Mouse (Mus musculus) heart, postnatal 36 days (tissue): ENCODE measurements around the gene Grcc10. TPM values are rescaled to one million over a fixed set of nuclear protein-coding genes. Genes with fewer than 3 reads are reported as not detected.

Experiments
- DNase-seq, 2 experiments: peaks; one replicate each; pipeline ENCODE4 v3.0.0; 2021 to 2022
- intact Hi-C: fragments of 180-260 bp; cut with DNase I; formaldehyde crosslinking; loops from one replicate; pipeline ENCODE4 v1.15.1; 2025
- total RNA-seq, 2 experiments: library from RNA; stranded (reverse); gene quantifications; 2 replicates each; pipeline ENCODE4 v1.2.3; 2021

The Grcc10 gene
- total RNA-seq, 2 experiments from 2014 or later = 285 to 321 TPM

DNA sequence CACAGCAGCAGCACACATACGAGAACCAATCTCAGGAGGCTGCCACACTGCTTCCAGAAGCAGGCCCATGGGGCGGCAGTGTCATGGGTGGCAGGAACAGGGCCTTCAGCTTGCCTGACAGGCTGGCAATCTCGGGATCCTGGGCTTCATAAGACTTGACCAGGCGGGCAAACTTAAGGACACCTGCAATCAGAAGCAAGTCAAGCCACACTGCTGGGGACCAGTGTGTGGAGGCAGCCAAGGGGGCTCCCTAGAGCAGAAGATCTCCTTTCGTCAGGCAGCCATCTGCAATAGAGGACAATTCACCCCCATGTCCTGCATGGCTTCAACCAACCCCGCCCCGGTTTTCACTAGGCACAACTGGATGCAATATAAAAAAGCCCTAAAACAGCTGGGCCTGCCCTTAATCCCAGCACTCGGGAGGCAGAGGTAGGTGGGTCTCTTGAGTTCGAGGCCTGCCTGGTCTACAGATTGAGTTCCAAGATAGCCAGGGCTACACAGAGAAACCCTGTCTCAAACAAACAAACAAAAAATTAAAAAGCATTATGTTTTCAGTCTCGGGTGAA, 1.9 kb downstream of the Grcc10 start:
- DNase-seq = no peak
- intact Hi-C loops = loop anchor here (5.0 kb wide), 2 partner anchors 37 to 167 kb away; partner anchors contain the start of gene C1rb

DNA sequence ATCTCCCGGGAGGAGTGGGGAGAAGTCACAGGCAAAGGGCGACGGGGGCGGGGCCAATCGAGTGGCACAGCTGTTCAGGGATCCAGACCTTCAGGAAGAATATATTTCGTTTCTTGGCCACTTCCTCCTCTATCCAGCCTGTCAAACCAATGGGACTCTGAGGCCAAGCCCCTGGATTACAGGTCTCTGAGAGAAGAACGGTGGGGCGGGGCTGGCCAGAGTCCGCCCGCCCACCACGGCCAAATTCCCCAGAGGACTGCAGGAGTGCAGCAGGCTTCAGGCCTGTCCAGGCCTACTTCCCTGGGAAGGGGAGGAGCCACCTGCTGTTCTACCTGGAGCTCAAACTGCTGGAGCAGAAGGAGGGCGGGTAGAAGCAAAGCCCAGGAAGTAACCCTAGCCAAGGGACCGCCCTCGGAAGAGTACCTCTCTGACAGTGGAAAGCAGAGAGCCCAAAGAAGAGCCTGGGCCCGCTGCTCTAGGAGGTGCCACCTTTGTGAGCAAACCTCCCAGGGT, 2.6 kb downstream of the Grcc10 start, which contains the start of gene Ptpn6:
Ptpn6 (minus strand) TSS at position 204 of the 513 bp plus-strand sequence.
- intact Hi-C loops = loop anchor here (5.0 kb wide), 2 partner anchors 36 to 166 kb away; partner anchors contain the start of gene C1rb
- DNase-seq = no peak

DNA sequence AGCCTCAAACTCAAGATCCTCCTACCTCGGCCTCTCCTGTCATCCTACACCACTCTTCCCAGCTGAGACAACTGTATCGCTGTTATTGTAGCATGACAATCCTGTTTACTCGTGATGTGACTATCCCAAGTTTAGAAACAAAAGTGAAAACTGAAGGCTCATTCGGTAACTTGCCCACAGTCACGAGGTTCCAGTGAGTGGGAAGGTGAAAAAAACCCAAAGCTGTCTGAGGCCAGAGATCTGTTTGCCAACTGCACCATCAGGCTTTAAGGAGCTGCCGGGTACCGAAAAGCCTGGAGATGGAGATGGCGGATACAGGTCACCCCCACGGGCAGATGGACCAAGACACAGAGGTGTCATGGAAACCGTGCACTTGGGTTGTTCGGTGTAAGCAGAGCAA, 4.1 kb downstream of the Grcc10 start:
- no peak for DNase-seq
- intact Hi-C loops = loop anchor here (2.0 to 5.0 kb wide), 3 partner anchors 35 to 165 kb away; partner anchors contain the start of gene C1rb

DNA sequence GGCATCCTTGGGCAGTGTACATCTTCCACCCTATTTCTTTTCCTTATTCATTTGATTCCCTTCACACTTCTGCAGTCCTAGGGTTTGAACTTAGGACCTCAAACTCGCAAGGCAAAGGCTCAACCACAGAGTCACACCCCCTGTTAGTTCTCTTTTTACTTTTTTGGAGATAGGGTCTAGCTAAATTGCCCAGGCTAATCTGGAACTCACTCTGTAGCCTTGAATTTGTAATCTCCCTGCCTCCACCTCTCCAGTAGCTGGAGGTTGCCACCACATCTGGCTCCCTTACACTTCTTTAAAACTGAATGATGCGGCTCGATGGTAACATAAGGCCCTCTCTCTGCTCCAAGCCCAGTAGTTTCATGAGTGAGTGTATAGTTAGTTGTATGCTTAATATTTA, 6.8 kb downstream of the Grcc10 start:
- intact Hi-C loops = no loop called here
- DNase-seq = no peak

DNA sequence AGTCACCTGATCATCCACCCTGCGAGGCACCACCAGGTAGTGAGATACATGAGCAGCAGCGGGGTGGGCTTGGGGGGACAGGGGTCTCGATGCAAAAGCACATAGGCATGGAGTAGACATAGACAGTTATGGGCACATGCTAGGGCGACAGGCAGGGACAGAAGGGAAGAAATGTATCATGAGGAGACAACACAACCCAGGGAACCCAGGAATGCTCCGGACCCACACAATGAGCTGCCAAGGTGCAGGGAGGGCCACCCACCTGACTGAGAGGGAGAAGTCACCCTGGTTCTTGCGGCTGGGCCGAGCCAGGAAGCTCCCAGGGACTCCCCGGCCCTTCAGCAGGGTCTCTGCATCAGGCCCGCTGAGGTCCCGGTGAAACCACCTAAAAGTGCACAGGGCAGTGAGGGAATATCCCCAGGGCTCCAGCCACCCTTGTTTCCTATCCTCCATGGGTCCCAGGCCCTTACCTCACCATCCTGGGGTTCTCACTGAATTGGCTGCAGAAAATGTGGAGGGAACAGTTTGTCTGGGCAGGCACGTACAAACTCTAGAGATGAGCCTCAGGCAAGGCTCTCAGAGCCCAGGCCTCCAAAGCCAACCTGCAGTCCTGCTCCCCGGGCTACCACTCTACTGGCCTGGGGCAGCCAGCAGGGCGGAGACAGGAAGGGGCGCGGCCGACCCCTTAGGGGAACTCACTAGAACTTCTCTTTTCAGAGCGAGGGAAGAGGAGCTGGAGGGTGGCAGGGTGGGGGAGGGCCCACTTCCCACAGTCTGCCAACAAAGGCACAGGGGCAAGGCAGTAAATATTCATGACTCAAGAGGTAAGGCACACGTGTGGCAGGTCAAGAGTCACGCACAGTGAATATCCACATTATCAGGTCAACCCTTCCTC, 8.5 kb downstream of the Grcc10 start:
- peak in 1 of 2 experiments; percentile 60 for DNase-seq

DNA sequence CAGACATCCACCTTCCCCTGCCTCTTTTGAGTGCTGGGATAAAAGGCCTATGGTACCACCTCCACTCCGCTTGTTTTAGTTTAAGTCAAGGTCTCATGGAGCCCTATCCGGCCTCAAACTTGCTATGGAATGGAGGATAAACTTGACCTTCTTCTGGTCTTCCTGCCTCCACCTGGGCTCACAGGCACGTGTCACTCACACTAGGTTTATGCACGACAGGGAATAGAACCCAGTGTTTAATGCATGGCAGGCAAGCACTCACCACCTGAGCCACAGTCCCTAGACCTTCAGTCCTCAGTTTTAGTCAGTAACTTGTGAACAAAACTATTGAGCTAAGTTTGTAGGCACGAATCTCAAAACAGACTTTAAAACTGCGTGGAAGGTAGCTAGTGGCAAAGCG, 10.1 kb downstream of the Grcc10 start:
- intact Hi-C loops = no loop called here
- DNase-seq = no peak

More for the DNA sequence above, 8.5 kb downstream of the Grcc10 start:
- intact Hi-C loops = no loop called here

DNA sequence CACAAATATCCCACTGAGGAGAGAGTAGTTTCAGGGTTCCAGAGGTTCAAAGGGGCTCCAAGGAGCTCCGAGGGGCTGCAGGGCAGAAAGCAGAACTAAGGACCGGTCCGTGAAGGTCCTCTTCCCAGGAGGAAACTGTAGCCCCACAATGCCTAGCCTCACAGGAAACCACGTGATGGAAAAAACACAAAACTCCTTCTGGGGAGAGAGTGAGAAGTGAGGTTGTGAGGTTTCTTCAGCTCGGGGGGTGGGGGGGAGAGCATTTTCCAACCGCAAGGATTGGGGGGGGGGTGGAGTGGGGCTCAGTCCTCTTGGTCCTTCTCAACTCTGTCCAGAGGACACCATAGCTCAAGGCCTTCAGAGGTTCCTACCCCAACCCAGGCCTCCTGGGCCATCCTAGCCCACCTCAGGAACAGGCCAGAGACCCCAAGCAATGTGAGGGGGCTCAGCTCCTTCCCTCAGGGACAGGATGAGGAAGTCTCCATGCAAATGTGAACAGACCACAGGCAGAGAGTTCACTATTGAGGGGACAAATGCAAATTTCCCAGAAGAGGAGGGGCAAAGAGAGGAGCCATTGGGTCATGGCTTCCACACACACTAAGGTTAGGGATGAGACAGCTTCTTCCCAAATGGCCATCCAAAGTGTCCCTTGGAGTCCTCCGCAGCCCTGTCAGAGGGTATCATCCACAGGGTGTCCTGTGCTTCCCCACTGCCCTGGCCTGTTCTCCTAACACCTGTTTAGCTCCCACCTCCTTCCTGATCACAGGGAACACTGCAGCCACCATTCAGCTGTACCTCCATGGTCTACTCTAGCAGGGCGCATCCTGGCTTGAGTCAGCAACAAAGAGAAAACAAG, 11.1 kb downstream of the Grcc10 start:
- peak in 1 of 2 experiments; percentile 41 for DNase-seq

DNA sequence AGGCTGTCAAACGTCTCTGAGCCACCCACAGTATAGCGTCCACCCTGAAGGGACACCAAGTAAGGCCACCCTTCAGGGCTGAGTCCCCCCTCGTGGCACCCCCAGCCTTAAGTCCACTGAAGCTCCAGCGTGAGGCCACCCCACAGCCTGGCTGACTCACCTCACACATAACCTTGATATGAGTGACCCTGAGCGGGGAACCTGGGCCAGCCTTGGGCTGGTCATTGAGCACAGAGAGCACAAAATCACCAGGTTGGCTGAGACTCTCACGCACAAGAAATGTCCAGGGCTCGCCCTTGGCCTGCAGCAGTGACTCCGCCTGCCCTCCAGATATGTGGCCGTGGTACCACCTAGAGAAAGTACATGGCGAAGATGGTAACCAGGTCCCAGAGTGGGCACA, 12.6 kb downstream of the Grcc10 start:
- DNase-seq = no peak
- intact Hi-C loops = no loop called here

More for the DNA sequence above, 11.1 kb downstream of the Grcc10 start:
- intact Hi-C loops = no loop called here

DNA sequence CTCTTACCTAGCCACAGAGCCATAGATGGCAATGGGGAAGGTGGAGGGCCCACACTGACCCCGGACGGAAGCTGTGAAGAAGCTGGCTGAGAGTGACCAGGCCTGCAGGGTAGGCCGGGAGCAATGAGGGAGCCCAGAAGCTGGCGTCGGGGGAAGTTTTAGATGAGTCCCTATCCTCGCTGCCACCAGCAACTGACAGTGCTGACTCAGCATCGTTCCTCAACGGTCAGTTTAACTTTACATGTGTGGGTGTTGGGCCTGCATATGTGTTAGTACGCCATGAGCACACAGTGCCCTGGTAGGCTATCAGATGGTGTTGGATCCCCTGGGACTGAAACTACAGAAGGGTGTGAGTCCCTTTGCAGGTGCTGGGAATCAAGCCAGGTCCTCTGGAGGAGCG, 16.7 kb downstream of the Grcc10 start:
- no peak for DNase-seq
- intact Hi-C loops = no loop called here

DNA sequence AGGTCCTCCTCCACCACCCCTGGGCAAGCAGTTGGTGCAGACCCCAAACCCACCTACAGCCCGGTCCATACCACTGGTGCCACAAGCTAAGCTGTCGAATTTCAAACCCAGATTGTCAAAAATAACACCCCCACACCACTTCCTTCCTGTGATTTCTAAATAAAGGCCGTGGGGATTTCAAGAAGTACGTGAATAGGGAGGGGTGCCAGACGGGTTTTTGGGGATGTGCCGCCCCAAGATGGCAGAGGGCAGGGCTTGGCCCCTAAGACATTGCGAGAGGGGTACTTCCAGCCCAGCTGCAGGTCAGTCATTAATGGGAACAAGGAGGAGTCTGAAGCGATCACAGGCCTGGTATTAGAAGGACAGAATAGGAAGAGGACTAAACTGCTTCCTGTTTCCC, 17.6 kb downstream of the Grcc10 start:
- DNase-seq = no peak
- intact Hi-C loops = no loop called here

DNA sequence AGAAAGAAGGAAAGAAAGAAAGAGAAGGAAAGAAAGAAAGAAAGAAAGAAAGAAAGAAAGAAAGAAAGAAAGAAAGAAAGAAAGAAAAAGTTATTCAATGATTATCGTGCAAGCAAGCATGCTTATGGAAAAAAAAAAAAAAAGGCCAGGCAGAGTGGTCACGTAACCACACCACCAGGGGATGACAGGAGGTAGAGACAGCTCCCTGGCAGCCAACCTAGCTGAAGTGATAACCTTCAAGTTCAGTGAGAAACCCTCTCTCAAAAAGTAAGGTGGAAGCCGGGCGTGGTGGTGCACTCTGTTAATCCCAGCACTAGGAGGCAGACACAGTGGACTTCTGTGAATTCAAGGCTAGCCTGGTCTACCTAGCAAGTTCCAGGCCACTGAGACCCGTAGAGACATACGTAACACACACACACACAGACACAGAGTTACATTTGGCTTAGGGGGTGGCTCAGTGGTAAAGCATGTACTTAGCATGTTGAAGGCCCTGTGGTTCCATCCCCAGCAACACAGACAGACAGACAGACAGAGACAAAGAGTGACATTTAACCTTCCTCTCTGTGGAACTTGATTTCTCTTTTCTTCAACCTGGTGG, 18.2 kb downstream of the Grcc10 start:
- intact Hi-C loops = no loop called here
- DNase-seq = no peak

DNA sequence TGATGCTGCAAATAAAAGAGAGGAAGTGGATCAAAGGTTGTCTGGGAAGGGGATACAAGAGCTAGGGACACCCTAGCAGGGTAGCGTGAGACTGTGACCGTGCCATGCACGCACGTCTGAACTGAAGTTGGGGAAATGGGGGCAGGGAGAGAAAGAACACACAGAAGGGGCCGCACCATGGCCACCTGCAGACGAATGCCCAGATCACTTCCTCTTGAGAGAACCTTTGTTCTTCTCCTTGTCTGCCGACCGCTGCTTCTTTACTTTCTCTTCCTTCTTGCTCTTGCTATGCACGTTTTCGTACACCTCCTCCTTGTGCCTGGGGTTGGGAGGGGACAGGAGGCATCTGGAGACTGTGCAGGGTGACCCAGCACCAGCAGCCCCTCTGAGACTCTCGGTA, 20.3 kb downstream of the Grcc10 start:
- DNase-seq = no peak
- intact Hi-C loops = no loop called here

DNA sequence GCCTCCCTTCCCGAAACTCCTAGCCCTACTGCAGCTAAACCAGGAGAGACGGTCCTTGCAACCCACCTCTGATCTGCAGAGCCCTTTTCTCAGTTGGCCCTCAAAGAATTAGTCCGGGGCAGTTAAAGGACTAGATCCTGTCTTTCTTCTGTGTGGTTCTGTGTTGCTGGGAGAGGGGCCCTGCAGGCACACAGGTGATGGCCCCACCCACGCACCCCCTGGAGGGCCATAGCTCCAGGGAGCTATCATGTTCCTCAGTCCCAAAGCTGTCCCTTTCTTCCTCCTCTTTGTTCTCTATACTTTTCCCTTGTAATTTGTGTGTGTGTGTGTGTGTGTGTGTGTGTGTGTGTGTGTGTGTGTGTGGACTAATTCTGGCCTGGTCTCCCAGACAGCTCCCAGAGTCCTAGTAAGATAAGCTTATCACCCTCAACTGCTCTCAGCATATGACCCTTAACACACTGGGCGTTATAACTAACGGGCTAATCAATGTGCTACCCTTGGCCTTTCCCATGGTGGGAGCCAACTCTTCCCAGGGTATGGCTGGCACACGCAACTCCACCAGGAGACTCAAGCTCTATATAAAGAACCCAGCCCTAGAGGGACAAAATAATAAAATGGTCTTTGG, 21.7 kb downstream of the Grcc10 start:
- intact Hi-C loops = loop anchor here (10.0 kb wide), 1 partner anchor 285 kb away; the partner anchor contains the start of gene Zfp384
- DNase-seq = no peak

DNA sequence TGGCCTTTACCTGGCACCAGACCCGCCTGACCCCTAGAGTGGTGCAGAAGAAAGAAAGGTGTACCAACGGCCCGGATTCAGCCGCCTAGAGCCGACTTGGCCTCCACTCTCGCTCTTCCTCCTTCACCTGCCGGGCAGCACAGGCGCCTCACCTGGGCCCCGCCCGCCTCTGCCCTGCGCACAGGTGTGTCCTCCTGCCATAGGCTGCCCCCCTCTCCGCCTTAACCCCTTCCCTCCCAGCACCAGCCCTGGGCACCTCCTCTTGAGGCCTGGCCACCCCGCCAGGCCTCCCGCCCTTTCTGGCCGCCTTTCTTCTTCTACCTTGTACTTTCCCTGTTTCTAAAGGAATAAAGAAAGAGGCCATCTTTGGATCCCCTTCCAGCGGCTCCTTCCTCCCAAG, 22.5 kb downstream of the Grcc10 start:
- no peak for DNase-seq
- intact Hi-C loops = loop anchor here (10.0 kb wide), 1 partner anchor 286 kb away; the partner anchor contains the start of gene Zfp384

DNA sequence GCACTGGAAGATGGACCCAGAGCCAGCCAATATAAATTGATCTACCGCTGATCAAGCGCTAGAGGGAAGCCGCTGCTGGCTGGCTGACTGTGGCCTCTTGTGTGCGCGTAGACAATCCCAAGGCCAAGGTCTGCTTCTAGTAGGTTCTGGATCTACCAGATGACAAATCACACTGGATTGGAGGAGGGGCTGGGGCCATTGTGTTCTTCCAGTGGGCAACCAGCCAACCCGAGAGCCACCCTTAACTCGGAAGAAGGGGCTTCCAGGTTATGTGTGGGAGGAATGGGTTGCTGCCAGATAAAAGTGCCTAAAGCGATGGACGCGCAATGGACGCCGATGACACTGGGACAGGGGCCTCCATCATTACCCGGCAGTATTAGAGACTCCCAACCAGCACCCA, 23.2 kb downstream of the Grcc10 start:
- intact Hi-C loops = loop anchor here (10.0 kb wide), 1 partner anchor 287 kb away; the partner anchor contains the start of gene Zfp384
- no peak for DNase-seq

DNA sequence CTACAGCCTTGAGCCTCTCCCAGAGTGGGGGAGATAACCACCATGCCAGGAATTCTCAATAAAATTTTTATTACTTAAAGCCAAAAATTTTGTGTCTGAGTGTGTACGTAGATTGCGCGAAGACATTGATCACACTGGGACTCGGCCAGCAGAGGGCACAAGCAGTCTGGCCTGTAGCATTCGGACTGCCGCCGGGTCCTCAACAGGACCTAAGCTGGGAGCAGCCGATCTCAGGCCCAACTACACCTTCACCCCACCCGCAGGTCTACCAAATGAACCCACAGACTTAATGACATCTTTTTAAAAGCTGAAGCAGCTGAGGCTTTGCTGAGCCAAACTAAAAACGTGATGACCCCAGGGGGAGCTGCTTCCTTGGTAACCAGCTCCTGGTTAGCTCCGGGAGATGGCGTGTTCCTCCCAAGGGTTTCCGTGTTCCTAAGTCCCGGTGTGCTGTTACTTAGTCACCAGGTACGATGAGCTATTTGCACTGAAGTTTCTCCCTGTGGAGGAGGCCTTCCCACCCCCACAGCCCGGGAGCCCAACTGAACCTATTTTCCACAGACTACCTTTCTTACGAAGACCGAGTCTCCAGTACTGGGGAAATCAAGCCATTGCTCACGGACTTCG, 24.2 kb downstream of the Grcc10 start:
- peak in 1 of 2 experiments; percentile 42 for DNase-seq
- intact Hi-C loops = loop anchor here (1.0 to 10.0 kb wide), 2 partner anchors 23 to 288 kb away; partner anchors contain the start of gene Zfp384

DNA sequence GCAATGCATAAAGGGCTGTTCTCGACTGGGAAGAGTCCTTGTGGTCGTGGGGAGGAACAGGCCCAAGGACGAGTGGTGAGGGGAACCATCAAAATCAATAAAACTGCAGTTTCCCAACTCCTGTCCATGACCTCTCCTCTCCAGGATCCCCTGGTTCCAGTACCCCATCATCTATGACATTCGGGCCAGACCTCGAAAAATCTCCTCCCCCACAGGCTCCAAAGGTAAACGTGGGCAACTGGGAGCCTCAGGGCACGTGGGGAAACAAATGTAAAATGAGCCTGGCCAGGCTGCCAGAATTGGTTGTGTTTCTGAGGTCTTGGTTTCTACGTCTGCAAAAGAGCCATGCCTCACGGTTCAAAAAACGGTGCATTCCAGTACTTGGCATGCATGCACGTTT, 28.3 kb downstream of the Grcc10 start:
- no peak for DNase-seq
- intact Hi-C loops = loop anchor here (1.0 to 10.0 kb wide), 5 partner anchors 27 to 329 kb away; partner anchors contain the start of genes Lpcat3 and Zfp384
